Mouse (Mus musculus) G1E (cell line): ENCODE measurements around the gene Flt3l. TPM values are rescaled to one million over a fixed set of nuclear protein-coding genes. Genes with fewer than 3 reads are reported as not detected.
"Not testable (repeated sequence)": the region's sequence is repeated elsewhere in the genome, so short reads cannot be mapped to it uniquely, and the experiment has no call there.

Experiments used
- ATAC-seq: 2 replicates; pipeline ENCODE4 v1.8.0; 2016; ENCODE audit warnings: mild to moderate bottlenecking; ENCODE audit not compliant: insufficient number of reproducible peaks, poor library complexity, low FRiP score, severe bottlenecking; ENCODE audit errors: extremely low read depth
- DNase-seq: peaks from one replicate; pipeline ENCODE4 v3.0.0; 2012; ENCODE audit warnings: low spot score
- H3K27me3 ChIP-seq: 2 replicates; pipeline ENCODE4 v1.6.1; 2012; ENCODE audit warnings: mild to moderate bottlenecking, low read length, inconsistent platforms; ENCODE audit not compliant: insufficient read depth
- H3K36me3 ChIP-seq: replicated peaks from 2 replicates; pipeline ENCODE3; 2012; ENCODE audit warnings: mild to moderate bottlenecking, inconsistent platforms
- H3K4me1 ChIP-seq: 2 replicates; pipeline ENCODE4 v1.6.1; 2012; ENCODE audit warnings: low read depth, low read length, inconsistent platforms, mixed read lengths; ENCODE audit not compliant: insufficient read depth
- H3K4me3 ChIP-seq: 2 replicates; pipeline ENCODE4 v1.5.1; 2012; ENCODE audit warnings: low read depth, mild to moderate bottlenecking, inconsistent platforms, low read length, moderate library complexity, mixed read lengths
- H3K9me3 ChIP-seq: replicated peaks from 2 replicates; pipeline ENCODE4 v1.6.1; 2012; ENCODE audit warnings: inconsistent platforms
- CTCF ChIP-seq: IDR thresholded peaks from 2 replicates; pipeline ENCODE4 v1.5.1; 2012; ENCODE audit warnings: low read depth, low read length, inconsistent platforms, mixed read lengths
- GATA1 ChIP-seq: IDR thresholded peaks from 2 replicates; pipeline ENCODE4 v1.6.1; 2012; ENCODE audit warnings: borderline replicate concordance, low read length, inconsistent platforms, mixed read lengths
- GATA2 ChIP-seq: IDR thresholded peaks from 2 replicates; pipeline ENCODE4 v1.6.1; 2012; ENCODE audit warnings: low read depth, low read length, inconsistent platforms, borderline replicate concordance
- POLR2AphosphoS5 ChIP-seq: IDR thresholded peaks from 2 replicates; pipeline ENCODE4 v1.6.1; 2012; ENCODE audit warnings: low read depth, low read length, inconsistent platforms; ENCODE audit not compliant: insufficient replicate concordance
- TAL1 ChIP-seq: conservative IDR thresholded peaks from 2 replicates; pipeline ENCODE4 v1.6.1; 2012; ENCODE audit warnings: low read depth, low read length, inconsistent platforms, mixed read lengths
- polyA plus RNA-seq: library from polyadenylated mRNA; stranded (reverse); fragments of >175 nt; gene quantifications from 2 replicates; pipeline ENCODE4 v1.2.3, GENCODE M21; 2012
- total RNA-seq, 2 experiments: library from RNA; stranded (forward) in 1 of 2; stranded (reverse) in 1 of 2; fragments of 200-1000 nt in 1 of 2; fragments of >200 nt in 1 of 2; fragmentation: Nextera tagmentation in 1 of 2; gene quantifications; 2 replicates each; pipeline ENCODE4 v1.2.3; 2014 to 2017

Gene Flt3l
- total and polyA plus RNA-seq, 3 experiments = 38.8 to 75.7 (median 41.0) TPM

GRCm38 (mm10) chr7:45119780-45120709 is 16.2 kb downstream of the Flt3l start:
- Histone ChIP-seq H3K36me3 (peaks cover 69% of the 10 kb centered on the region), H3K9me3 (no peaks in the 10 kb centered on the region), H3K27me3 (no peaks in the 10 kb centered on the region), H3K4me1 (peaks cover 70% of the 10 kb centered on the region), H3K4me3 (no peak overlapping the region)
- ATAC-seq = no peak
- TF ChIP-seq POLR2AphosphoS5 = peak; percentile 25; the same call in 1 of the 2 replicates
- no peak for TF ChIP-seq TAL1
- no peak for TF ChIP-seq GATA2
- no peak for DNase-seq

- DNase-seq = no peak
- H3K9me3 ChIP-seq = no peaks in the 10 kb centered on the region
These were observed 17.9 kb downstream of the Flt3l start for GRCm38 (mm10) chr7:45118336-45118735.

GRCm38 (mm10) chr7:45117566-45117965 is 18.7 kb downstream of the Flt3l start:
- H3K4me1 ChIP-seq = peaks cover 71% of the 10 kb centered on the region
- TF ChIP-seq POLR2AphosphoS5 = no peak
- TF ChIP-seq GATA1 = no peak
- no peak for TF ChIP-seq CTCF
- TF ChIP-seq TAL1 = no peak
- TF ChIP-seq GATA2 = no peak
- H3K27me3 ChIP-seq = no peaks in the 10 kb centered on the region
- ATAC-seq (no peak), DNase-seq (no peak)
- H3K9me3 ChIP-seq = no peaks in the 10 kb centered on the region
- H3K36me3 ChIP-seq = peaks cover 51% of the 10 kb centered on the region
- H3K4me3 ChIP-seq = no peak overlapping the region

More at GRCm38 (mm10) chr7:45118336-45118735, 17.9 kb downstream of the Flt3l start:
- Histone ChIP-seq H3K4me3 (no peak overlapping the region), H3K27me3 (no peaks in the 10 kb centered on the region), H3K4me1 (peaks cover 71% of the 10 kb centered on the region), H3K36me3 (peaks cover 59% of the 10 kb centered on the region)
- no peak for TF ChIP-seq GATA2
- TF ChIP-seq TAL1 = no peak
- TF ChIP-seq CTCF = no peak
- TF ChIP-seq POLR2AphosphoS5 = no peak
- no peak for TF ChIP-seq GATA1
- ATAC-seq = no peak

GRCm38 (mm10) chr7:45113476-45113875 is 22.8 kb downstream of the Flt3l start:
- TF ChIP-seq GATA1 = no peak
- TF ChIP-seq GATA2 = no peak
- no peak for TF ChIP-seq CTCF
- TF ChIP-seq POLR2AphosphoS5 = no peak
- TF ChIP-seq TAL1 = no peak
- ATAC-seq = no peak

GRCm38 (mm10) chr7:45112529-45112928 is 23.7 kb downstream of the Flt3l start:
- peaks cover 2% of the 10 kb centered on the region; the same call in 1 of the 2 replicates for H3K27me3 ChIP-seq
- no peaks in the 10 kb centered on the region for H3K9me3 ChIP-seq
- DNase-seq (no peak), ATAC-seq (no peak)
- peaks cover 4% of the 10 kb centered on the region for H3K36me3 ChIP-seq
- TF ChIP-seq POLR2AphosphoS5 (no peak), TAL1 (no peak), GATA2 (no peak), CTCF (no peak), GATA1 (no peak)
- H3K4me1 ChIP-seq = peaks cover 35% of the 10 kb centered on the region
- no peak overlapping the region for H3K4me3 ChIP-seq

More at GRCm38 (mm10) chr7:45113476-45113875, 22.8 kb downstream of the Flt3l start:
- no peaks in the 10 kb centered on the region for H3K9me3 ChIP-seq
- peaks cover 44% of the 10 kb centered on the region for H3K4me1 ChIP-seq
- H3K4me3 ChIP-seq = no peak overlapping the region
- peaks cover 2% of the 10 kb centered on the region; the same call in 1 of the 2 replicates for H3K27me3 ChIP-seq
- no peak for DNase-seq
- H3K36me3 ChIP-seq = peaks cover 13% of the 10 kb centered on the region

- no peak for ATAC-seq
- no peak for TF ChIP-seq TAL1
- TF ChIP-seq GATA2 = no peak
- no peak for TF ChIP-seq CTCF
- no peak for TF ChIP-seq GATA1
- TF ChIP-seq POLR2AphosphoS5 = no peak
- DNase-seq = no peak
These were observed 24.3 kb downstream of the Flt3l start for GRCm38 (mm10) chr7:45111940-45112339.

DNA sequence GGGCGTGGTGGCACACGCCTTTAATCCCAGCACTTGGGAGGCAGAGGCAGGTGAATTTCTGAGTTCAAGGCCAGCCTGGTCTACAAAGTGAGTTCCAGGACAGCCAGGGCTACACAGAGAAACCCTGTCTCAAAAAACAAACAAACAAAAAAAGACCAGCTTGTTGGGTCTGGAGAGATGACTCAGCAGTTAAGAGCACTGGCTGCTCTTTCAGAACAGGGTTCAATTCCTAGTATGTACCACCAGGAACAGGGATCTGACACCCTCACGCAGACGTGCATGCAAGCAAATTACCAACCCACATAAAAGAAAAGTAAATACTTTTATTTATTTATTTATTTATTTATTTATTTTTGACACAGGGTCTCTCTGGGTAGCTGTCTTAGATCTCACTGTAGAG is 26.1 kb downstream of the Flt3l start:
- peaks cover 24% of the 10 kb centered on the region for H3K27me3 ChIP-seq
- DNase-seq, H3K4me3 ChIP-seq, ATAC-seq, H3K9me3 ChIP-seq, H3K36me3 ChIP-seq: not testable (repeated sequence)
- H3K4me1 ChIP-seq = peaks cover 27% of the 10 kb centered on the region

More at GRCm38 (mm10) chr7:45111940-45112339, 24.3 kb downstream of the Flt3l start:
- Histone ChIP-seq H3K27me3 (peaks cover 7% of the 10 kb centered on the region), H3K4me3 (no peak overlapping the region), H3K4me1 (peaks cover 31% of the 10 kb centered on the region), H3K9me3 (no peaks in the 10 kb centered on the region), H3K36me3 (no peaks in the 10 kb centered on the region)
